Mouse (Mus musculus): ENCODE data around the gene B4galt3. TPM values are rescaled to one million over a fixed set of nuclear protein-coding genes. Genes with fewer than 3 reads are reported as not detected.

Gene B4galt3
- polyA plus RNA-seq, 1 experiment from 2014 or later = 26.5 TPM

GRCm38 (mm10) chr1:171279721-171280120, 9.6 kb downstream of the B4galt3 start:
- peak overlapping the region; percentile 100 for H3K27ac ChIP-seq
- H3K9ac ChIP-seq = peak overlapping the region; percentile 99
- DNase-seq = no peak
- no peaks in the 10 kb centered on the region for H3K27me3 ChIP-seq
- no peaks in the 10 kb centered on the region for H3K9me3 ChIP-seq (replicated peaks)
- peak overlapping the region; percentile 90 for H3K4me2 ChIP-seq
- WGBS (ENCODE audit: insufficient replicate concordance) = 41% methylated on average over 5 of the region's 5 CpGs
- ATAC-seq (ENCODE audit: low read depth) = no peak
- peaks cover 66% of the 10 kb centered on the region for H3K4me1 ChIP-seq (replicated peaks)
- H3K4me3 ChIP-seq (replicated peaks) = peak overlapping the region; percentile 90
- H3K36me3 ChIP-seq = peaks cover 78% of the 10 kb centered on the region

GRCm38 (mm10) chr1:171280250-171280915, 10.3 kb downstream of the B4galt3 start:
- H3K4me1 ChIP-seq (replicated peaks) = peaks cover 72% of the 10 kb centered on the region
- H3K27ac ChIP-seq = peak overlapping the region; percentile 100
- peak overlapping the region; percentile 90 for H3K4me2 ChIP-seq
- H3K9me3 ChIP-seq (replicated peaks) = no peaks in the 10 kb centered on the region
- DNase-seq (no peak), ATAC-seq (ENCODE audit: low read depth) (peak; percentile 55)
- peak overlapping the region; percentile 90 for H3K4me3 ChIP-seq (replicated peaks)
- 1% methylated on average over 25 of the region's 25 CpGs for WGBS (ENCODE audit: insufficient replicate concordance)
- H3K9ac ChIP-seq = peak overlapping the region; percentile 99
- H3K27me3 ChIP-seq = no peaks in the 10 kb centered on the region
- peaks cover 77% of the 10 kb centered on the region for H3K36me3 ChIP-seq

- Histone ChIP-seq H3K9me3 (replicated peaks) (no peaks in the 10 kb centered on the region), H3K4me1 (replicated peaks) (peaks cover 78% of the 10 kb centered on the region), H3K4me3 (replicated peaks) (peak within 1 kb of the TSS; percentile 90), H3K27ac (peak within 1 kb of the TSS; percentile 100), H3K27me3 (no peaks in the 10 kb centered on the region), H3K9ac (peak within 1 kb of the TSS; percentile 99), H3K36me3 (peaks cover 76% of the 10 kb centered on the region), H3K4me2 (peak within 1 kb of the TSS; percentile 90)
- ATAC-seq (ENCODE audit: low read depth) = peak; percentile 95
- under 1% methylated on average over 26 of the region's 26 CpGs for WGBS (ENCODE audit: insufficient replicate concordance)
- peak; percentile 95 for DNase-seq
These were observed 10.9 kb downstream of the B4galt3 start, which contains the start of gene Ppox for GRCm38 (mm10) chr1:171280916-171281527. Gene Ppox, minus strand, starts transcription at chr1:171281186.

- Histone ChIP-seq H3K4me3 (replicated peaks) (peak overlapping the region; percentile 90), H3K9me3 (replicated peaks) (no peaks in the 10 kb centered on the region), H3K4me2 (peak overlapping the region; percentile 90), H3K4me1 (replicated peaks) (peaks cover 79% of the 10 kb centered on the region), H3K9ac (peak overlapping the region; percentile 99), H3K27ac (peak overlapping the region; percentile 100), H3K36me3 (peaks cover 76% of the 10 kb centered on the region), H3K27me3 (no peaks in the 10 kb centered on the region)
- DNase-seq = peak; percentile 78
- peak; percentile 16 for ATAC-seq (ENCODE audit: low read depth)
- under 1% methylated on average over 10 of the region's 10 CpGs for WGBS (ENCODE audit: insufficient replicate concordance)
These were observed 11.4 kb downstream of the B4galt3 start for GRCm38 (mm10) chr1:171281528-171281923.

GRCm38 (mm10) chr1:171282086-171282805, 12.1 kb downstream of the B4galt3 start:
- Histone ChIP-seq H3K9me3 (replicated peaks) (no peaks in the 10 kb centered on the region), H3K4me2 (peak overlapping the region; percentile 90), H3K36me3 (peaks cover 68% of the 10 kb centered on the region), H3K27me3 (no peaks in the 10 kb centered on the region), H3K4me3 (replicated peaks) (peak overlapping the region; percentile 90), H3K27ac (peak overlapping the region; percentile 100), H3K4me1 (replicated peaks) (peaks cover 79% of the 10 kb centered on the region), H3K9ac (peak overlapping the region; percentile 99)
- no peak for ATAC-seq (ENCODE audit: low read depth)
- 65% methylated on average over 18 of the region's 18 CpGs for WGBS (ENCODE audit: insufficient replicate concordance)
- DNase-seq = no peak

GRCm38 (mm10) chr1:171283188-171284160, 13.3 kb downstream of the B4galt3 start:
- peaks cover 74% of the 10 kb centered on the region for H3K4me1 ChIP-seq (replicated peaks)
- H3K4me2 ChIP-seq = peak overlapping the region; percentile 90
- ATAC-seq (ENCODE audit: low read depth) (no peak), DNase-seq (no peak)
- H3K9ac ChIP-seq = 0 out of 2 replicates have a peak overlapping the region, but pooled peaks have one; percentile 99
- WGBS (ENCODE audit: insufficient replicate concordance) = 82% methylated on average over 18 of the region's 18 CpGs
- H3K27ac ChIP-seq = peak overlapping the region; percentile 100
- peak overlapping the region; percentile 90; the same call in 1 of the 2 replicates for H3K4me3 ChIP-seq (replicated peaks)
- H3K9me3 ChIP-seq (replicated peaks) = no peaks in the 10 kb centered on the region
- peaks cover 58% of the 10 kb centered on the region for H3K36me3 ChIP-seq
- H3K27me3 ChIP-seq = no peaks in the 10 kb centered on the region

- no peak overlapping the region for H3K4me2 ChIP-seq
- 0 out of 2 replicates have a peak overlapping the region, but pooled peaks have one; percentile 22 for H3K9ac ChIP-seq
- peaks cover 71% of the 10 kb centered on the region for H3K4me1 ChIP-seq (replicated peaks)
- peaks cover 58% of the 10 kb centered on the region for H3K36me3 ChIP-seq
- no peaks in the 10 kb centered on the region for H3K27me3 ChIP-seq
- H3K4me3 ChIP-seq (replicated peaks) = no peak overlapping the region
- 90% methylated on average over 15 of the region's 15 CpGs for WGBS (ENCODE audit: insufficient replicate concordance)
- H3K27ac ChIP-seq = no peak overlapping the region
- no peaks in the 10 kb centered on the region for H3K9me3 ChIP-seq (replicated peaks)
- no peak for DNase-seq
- no peak for ATAC-seq (ENCODE audit: low read depth)
These were observed 14.4 kb downstream of the B4galt3 start for GRCm38 (mm10) chr1:171284491-171284890.

GRCm38 (mm10) chr1:171285096-171285892, 15.2 kb downstream of the B4galt3 start:
- DNase-seq (no peak), ATAC-seq (ENCODE audit: low read depth) (no peak)
- Histone ChIP-seq H3K4me1 (replicated peaks) (peaks cover 65% of the 10 kb centered on the region), H3K27ac (peak overlapping the region; percentile 30), H3K36me3 (peaks cover 61% of the 10 kb centered on the region), H3K9ac (peak overlapping the region; percentile 22; the same call in 1 of the 2 replicates), H3K27me3 (no peaks in the 10 kb centered on the region), H3K9me3 (replicated peaks) (no peaks in the 10 kb centered on the region), H3K4me3 (replicated peaks) (0 out of 2 replicates have a peak overlapping the region, but pooled peaks have one; percentile 4), H3K4me2 (0 out of 2 replicates have a peak overlapping the region, but pooled peaks have one; percentile 6)
- WGBS (ENCODE audit: insufficient replicate concordance) = 77% methylated on average over 20 of the region's 20 CpGs

- Histone ChIP-seq H3K27ac (no peak overlapping the region; the same call in 1 of the 2 replicates), H3K4me3 (replicated peaks) (peak overlapping the region; percentile 93), H3K9me3 (replicated peaks) (no peaks in the 10 kb centered on the region), H3K9ac (peak overlapping the region; percentile 96), H3K36me3 (peaks cover 61% of the 10 kb centered on the region), H3K4me1 (replicated peaks) (peaks cover 71% of the 10 kb centered on the region), H3K4me2 (peak overlapping the region; percentile 83), H3K27me3 (no peaks in the 10 kb centered on the region)
- no peak for DNase-seq
- no peak for ATAC-seq (ENCODE audit: low read depth)
- WGBS (ENCODE audit: insufficient replicate concordance) = 87% methylated on average over 19 of the region's 19 CpGs
These were observed 16.4 kb downstream of the B4galt3 start for GRCm38 (mm10) chr1:171286517-171286916.

Data from liver, embryonic 13.5 days (tissue).